Mouse (Mus musculus) lung, postnatal 36 days (tissue): Measurements from ENCODE around the gene Fhad1.
"Not testable (repeated sequence)": the region's sequence is repeated elsewhere in the genome, so short reads cannot be mapped to it uniquely, and the experiment has no call there.

Experiments
- DNase-seq: peaks from one replicate; pipeline ENCODE4 v3.0.0; 2022; ENCODE audit warnings: mixed read lengths

Gene Fhad1

GRCm38 (mm10) chr4:142014659-142015608, at the start of gene Fhad1:
Gene Fhad1, minus strand, starts transcription at chr4:142015082.
- peak; percentile 85 for DNase-seq

- peak; percentile 76 for DNase-seq
Measured at GRCm38 (mm10) chr4:142063057-142063534, 48.2 kb upstream of the Fhad1 start.

- no peak for DNase-seq
Measured at GRCm38 (mm10) chr4:142061485-142062240, 46.8 kb upstream of the Fhad1 start.

GRCm38 (mm10) chr4:142060455-142061378, 45.8 kb upstream of the Fhad1 start:
- peak; percentile 42 for DNase-seq

GRCm38 (mm10) chr4:142059841-142060193, 44.9 kb upstream of the Fhad1 start:
- no peak for DNase-seq

- no peak for DNase-seq
Measured at GRCm38 (mm10) chr4:142059113-142059840, 44.4 kb upstream of the Fhad1 start.

- DNase-seq = no peak
Measured at GRCm38 (mm10) chr4:142057529-142058216, 42.8 kb upstream of the Fhad1 start.

GRCm38 (mm10) chr4:142055600-142055999, 40.7 kb upstream of the Fhad1 start:
- DNase-seq = no peak

GRCm38 (mm10) chr4:142054580-142054979, 39.7 kb upstream of the Fhad1 start:
- no peak for DNase-seq

GRCm38 (mm10) chr4:142053661-142054448, 39.0 kb upstream of the Fhad1 start:
- no peak for DNase-seq

GRCm38 (mm10) chr4:142053261-142053660, 38.4 kb upstream of the Fhad1 start:
- DNase-seq = peak; percentile 41

GRCm38 (mm10) chr4:142052391-142053132, 37.7 kb upstream of the Fhad1 start:
- DNase-seq = peak; percentile 38

GRCm38 (mm10) chr4:142051883-142052282, 37.0 kb upstream of the Fhad1 start:
- DNase-seq = not testable (repeated sequence)

- no peak for DNase-seq
Measured at GRCm38 (mm10) chr4:142049963-142050362, 35.1 kb upstream of the Fhad1 start.

- DNase-seq = no peak
Measured at GRCm38 (mm10) chr4:142048391-142048790, 33.5 kb upstream of the Fhad1 start.

GRCm38 (mm10) chr4:142047005-142047404, 32.1 kb upstream of the Fhad1 start:
- DNase-seq = peak; percentile 45

- DNase-seq = no peak
Measured at GRCm38 (mm10) chr4:142046496-142046895, 31.6 kb upstream of the Fhad1 start.

- no peak for DNase-seq
Measured at GRCm38 (mm10) chr4:142045595-142046163, 30.8 kb upstream of the Fhad1 start.

GRCm38 (mm10) chr4:142044452-142044851, 29.6 kb upstream of the Fhad1 start:
- no peak for DNase-seq
